In the genomic region with DNA sequence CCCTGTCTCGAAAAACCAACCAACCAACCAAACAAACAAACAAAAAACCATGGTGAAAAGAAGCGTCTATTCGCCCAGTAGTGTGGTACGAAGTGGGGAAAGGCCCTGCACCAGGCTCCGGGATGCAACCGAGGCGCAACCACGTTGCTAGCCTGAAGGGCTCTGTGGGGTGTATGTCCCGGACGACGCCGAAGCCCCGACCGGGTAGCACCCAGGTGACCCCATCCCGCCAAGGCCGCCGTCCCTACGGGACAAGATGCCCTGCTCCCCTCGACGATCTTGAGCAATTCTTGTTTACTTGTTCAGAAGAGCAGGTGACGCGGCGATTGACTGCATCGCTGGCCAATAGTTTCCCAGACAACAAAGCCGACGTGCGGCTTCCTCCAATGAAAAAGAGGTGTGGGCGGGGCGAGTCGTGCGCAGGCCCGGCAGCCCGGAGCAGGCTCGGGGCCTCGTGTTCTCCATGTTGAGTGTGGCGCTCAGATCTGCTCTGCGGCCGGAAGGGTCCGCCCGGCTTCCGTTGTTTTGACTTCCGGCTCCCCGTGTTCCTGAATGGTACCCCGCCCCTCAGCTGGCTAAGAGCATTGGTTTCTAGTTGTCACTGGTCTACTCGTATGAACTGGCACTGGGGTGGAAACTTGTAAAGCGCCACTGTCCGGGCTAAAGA, we compare ENCODE assay signal across 8 mouse cellular contexts. TPM values are rescaled to one million over a fixed set of nuclear protein-coding genes. Genes with fewer than 3 reads are reported as not detected.
A peak's percentile ranks its signal among the peaks of the same experiment; 100 is the strongest.
DNase-seq lines count a peak whose midpoint lies in the region; ATAC-seq lines count a peak whose summit lies in the region.

No protein-coding gene starts in this region.

- whole genome bisulfite sequencing in hindbrain, embryonic 11.5 days: 1% methylated on average over 47 of the region's 47 CpGs

- peak overlapping the region; percentile 49 for H3K4me3 ChIP-seq in hindbrain, embryonic 11.5 days (ENCODE audit: low read depth, low read length)

- peak overlapping the region; percentile 58 for H3K9ac ChIP-seq in hindbrain, embryonic 11.5 days (ENCODE audit: low read depth, low read length)

- ATAC-seq in hindbrain, embryonic 11.5 days (ENCODE audit: low FRiP score): peak; percentile 96

- H3K36me3 ChIP-seq in hindbrain, embryonic 11.5 days (ENCODE audit: control insufficient read depth, insufficient read depth, low read length): no peaks in the 10 kb centered on the region

- H3K27ac ChIP-seq in hindbrain, embryonic 11.5 days (ENCODE audit: low read depth, low read length): no peak overlapping the region

- H3K4me2 ChIP-seq in hindbrain, embryonic 11.5 days (replicated peaks; ENCODE audit: low read depth, low read length): peak overlapping the region; percentile 63

- H3K9me3 ChIP-seq in hindbrain, embryonic 11.5 days (ENCODE audit: control insufficient read depth, low read length): no peaks in the 10 kb centered on the region

- no peaks in the 10 kb centered on the region for H3K27me3 ChIP-seq in hindbrain, embryonic 11.5 days (ENCODE audit: control insufficient read depth, insufficient read depth, low read length)

- H3K4me1 ChIP-seq in hindbrain, embryonic 11.5 days (replicated peaks; ENCODE audit: control insufficient read depth, insufficient read depth, low read length): no peaks in the 10 kb centered on the region

- peak; percentile 98 for DNase-seq in Muller cell, postnatal 12 days (ENCODE audit: inconsistent ontology term)
- peak; percentile 100 for DNase-seq in cerebellum, adult 9-11 months
- DNase-seq in frontal cortex, adult 2 months (ENCODE audit: extremely low spot score in 1 of 2, low spot score in 1 of 2): peak; percentile 99 to 100
- peak; percentile 98 for DNase-seq in hindbrain, embryonic 11.5 days (ENCODE audit: low spot score)
- peak; percentile 99 to 100 for DNase-seq in layer of hippocampus, postnatal 10 days (ENCODE audit: low spot score in 2 of 2)
- peak; percentile 100 for DNase-seq in lung, postnatal 10 days
- DNase-seq in ovary, postnatal 36 days (ENCODE audit: low spot score): peak; percentile 99
- peak; percentile 100 for DNase-seq in thymus, postnatal 25 days

RNA-seq across cellular contexts. Expression of a gene that starts 4.9 kb away (rescaled TPM):
- polyA plus RNA-seq in frontal cortex, adult 2 months (2012; rRNA removed): 128 and 152 TPM in 2 replicates
- polyA plus RNA-seq in hindbrain, embryonic 11.5 days (2014; fragmentation: Nextera tagmentation; extraction: Ambion mirVana): 297 and 307 TPM in 2 replicates
- 100 to 1,000 TPM; 142 to 149 TPM for total RNA-seq in layer of hippocampus, postnatal 10 days (2021)

RNA-seq across cellular contexts. Expression of a gene that starts 6.7 kb away (rescaled TPM):
- polyA plus RNA-seq in frontal cortex, adult 2 months (2012; rRNA removed): 70.9 and 77.2 TPM in 2 replicates
- polyA plus RNA-seq in hindbrain, embryonic 11.5 days (2014; fragmentation: Nextera tagmentation; extraction: Ambion mirVana): 12.0 and 13.2 TPM in 2 replicates
- 10 to 100 TPM; 88.4 to 95.5 TPM for total RNA-seq in layer of hippocampus, postnatal 10 days (2021)

RNA-seq across cellular contexts. Expression of a gene that starts 41.2 kb away (rescaled TPM):
- not detected in 2 replicates for polyA plus RNA-seq in frontal cortex, adult 2 months (2012; rRNA removed)
- not detected in 2 replicates for polyA plus RNA-seq in hindbrain, embryonic 11.5 days (2014; fragmentation: Nextera tagmentation; extraction: Ambion mirVana)
- total RNA-seq in layer of hippocampus, postnatal 10 days (2021): not detected
